Mouse (Mus musculus) C2C12 (cell line): Measurements from ENCODE around the gene Flot1.
A peak's percentile ranks its signal among the peaks of the same experiment; 100 is the strongest.

Source experiments
- CEBPB ChIP-seq: IDR thresholded peaks from one replicate; pipeline ENCODE4 v1.6.1; 2011; ENCODE audit warnings: low read depth, mild to moderate bottlenecking, control low read depth, moderate library complexity
- CTCF ChIP-seq: IDR thresholded peaks from one replicate; pipeline ENCODE4 v1.5.1; 2011; ENCODE audit not compliant: control insufficient read depth, insufficient read depth, insufficient read length
- MAX ChIP-seq: IDR thresholded peaks from one replicate; pipeline ENCODE4 v1.6.1; 2011; ENCODE audit warnings: mild to moderate bottlenecking, control low read depth
- MYOG ChIP-seq: IDR thresholded peaks from one replicate; pipeline ENCODE4 v1.6.1; 2011; ENCODE audit not compliant: control insufficient read depth, insufficient read length; ENCODE audit errors: extremely low read depth
- USF1 ChIP-seq: IDR thresholded peaks from one replicate; pipeline ENCODE4 v1.6.1; 2011; ENCODE audit warnings: low read depth, mild to moderate bottlenecking, control low read depth, moderate library complexity

DNA sequence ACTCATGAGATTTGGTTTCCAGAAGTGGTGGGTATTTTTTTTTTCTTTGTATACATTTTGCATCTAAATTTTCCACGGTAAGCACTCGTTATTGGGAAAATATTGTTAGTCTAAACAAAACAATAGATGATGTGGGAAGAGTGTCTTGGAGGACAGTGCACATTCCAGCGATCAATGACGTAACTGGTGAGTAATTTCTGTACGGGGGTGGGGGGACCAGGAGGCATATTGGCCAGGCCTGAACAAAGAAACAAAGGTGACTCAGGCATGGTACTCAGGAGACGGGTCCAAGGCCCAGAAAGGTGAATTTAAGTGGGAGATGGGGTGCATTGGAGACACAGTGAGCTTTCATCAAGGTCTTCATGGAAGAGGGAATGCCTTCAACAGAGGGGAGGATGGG, 27.4 kb upstream of the Flot1 start:
- TF ChIP-seq CTCF, result no peak
- peak; percentile 16 for TF ChIP-seq CEBPB
- TF ChIP-seq MAX, result no peak
- no peak for TF ChIP-seq MYOG
- TF ChIP-seq USF1, result no peak
